ENCODE assay signal across 7 mouse cellular contexts in genomic region chr7:145252715-145253476, GRCm38 (mm10). TPM values are rescaled to one million over a fixed set of nuclear protein-coding genes. Genes with fewer than 3 reads are reported as not detected.
DNase-seq lines count a peak whose midpoint lies in the region; ATAC-seq lines count a peak whose summit lies in the region.

No protein-coding gene starts in this region.

- peak; percentile 77 for ATAC-seq in common myeloid progenitor, adult 5-6 weeks (replicated peaks; ENCODE audit: low read depth, poor library complexity, severe bottlenecking)
- peak; percentile 80 for ATAC-seq in midbrain, embryonic 13.5 days

- peak; percentile 60 for DNase-seq in ZHBTc4 (ENCODE audit: low read depth, low spot score)
- peak; percentile 88 for DNase-seq in gastrocnemius, postnatal 14 days
- DNase-seq in kidney, adult 11 months = peak; percentile 53
- peak; percentile 93 for DNase-seq in left cerebral cortex, postnatal 4 days
- peak; percentile 27 to 67 for DNase-seq in spleen, adult 18-20 months

- no peak overlapping the region for H3K4me3 ChIP-seq in midbrain, embryonic 13.5 days (replicated peaks)

- 26% methylated on average over 8 of the region's 8 CpGs for WGBS in midbrain, embryonic 13.5 days

- H3K36me3 ChIP-seq in midbrain, embryonic 13.5 days = no peaks in the 10 kb centered on the region

- H3K27ac ChIP-seq in midbrain, embryonic 13.5 days = no peak overlapping the region

- no peak overlapping the region for H3K4me2 ChIP-seq in midbrain, embryonic 13.5 days (replicated peaks)

- intact Hi-C loops in gastrocnemius, postnatal 14 days (cut with DNase I; ENCODE audit: low total_unique reads) = no loop called here
- intact Hi-C loops in left cerebral cortex, postnatal 4 days (cut with DNase I) = no loop called here

- H3K9ac ChIP-seq in midbrain, embryonic 13.5 days (replicated peaks) = peak overlapping the region; percentile 50; the same call in 1 of the 2 replicates

- H3K27me3 ChIP-seq in midbrain, embryonic 13.5 days = no peaks in the 10 kb centered on the region

- H3K9me3 ChIP-seq in midbrain, embryonic 13.5 days = no peaks in the 10 kb centered on the region

- H3K4me1 ChIP-seq in midbrain, embryonic 13.5 days (replicated peaks) = no peaks in the 10 kb centered on the region

RNA-seq across cellular contexts. Expression of gene Tpcn2, which starts 30.9 kb away (rescaled TPM):
- total RNA-seq in common myeloid progenitor, adult 5-6 weeks (2017) = 8.7 and 9.6 TPM in 2 replicates
- 1 to 10 TPM; 2.4 to 3.3 TPM for total RNA-seq in gastrocnemius, postnatal 14 days (2021)
- total RNA-seq in left cerebral cortex, postnatal 4 days (2021) = 1 to 10 TPM; 4.7 to 5.0 TPM
- 2.7 and 4.2 TPM in 2 replicates for polyA plus RNA-seq in midbrain, embryonic 13.5 days (2015; fragmentation: Nextera tagmentation; extraction: Ambion mirVana)

RNA-seq across cellular contexts. Expression of gene 1810010D01Rik, which starts 45.0 kb away (rescaled TPM):
- total RNA-seq in common myeloid progenitor, adult 5-6 weeks (2017) = not detected in 2 replicates
- total RNA-seq in gastrocnemius, postnatal 14 days (2021) = under 1 TPM in 1 of 2 experiments, not detected in 1; 0.35 TPM
- total RNA-seq in left cerebral cortex, postnatal 4 days (2021) = not detected
- polyA plus RNA-seq in midbrain, embryonic 13.5 days (2015; fragmentation: Nextera tagmentation; extraction: Ambion mirVana) = 0.34 TPM in 1 of 2 replicates, not detected in the other

RNA-seq across cellular contexts. Expression of gene Mrgprf, which starts 47.7 kb away (rescaled TPM):
- not detected in 2 replicates for total RNA-seq in common myeloid progenitor, adult 5-6 weeks (2017)
- total RNA-seq in gastrocnemius, postnatal 14 days (2021) = 1 to 10 TPM; 3.9 to 7.4 TPM
- 1 to 10 TPM; 2.2 to 3.0 TPM for total RNA-seq in left cerebral cortex, postnatal 4 days (2021)
- 2.4 and 2.8 TPM in 2 replicates for polyA plus RNA-seq in midbrain, embryonic 13.5 days (2015; fragmentation: Nextera tagmentation; extraction: Ambion mirVana)
